Mouse (Mus musculus) myocyte (in vitro differentiated cells): ENCODE results near the gene Megf6. TPM values are rescaled to one million over a fixed set of nuclear protein-coding genes. Genes with fewer than 3 reads are reported as not detected.

Experiments used
- H3K27me3 ChIP-seq: one replicate; pipeline ENCODE4 v1.6.1; 2011; ENCODE audit not compliant: control insufficient read depth, insufficient read depth, insufficient read length
- H3K36me3 ChIP-seq: one replicate; pipeline ENCODE4 v1.6.1; 2011; ENCODE audit not compliant: control insufficient read depth, insufficient read depth
- H3K4me2 ChIP-seq: one replicate; pipeline ENCODE4 v1.6.1; 2011; ENCODE audit warnings: low read depth, control low read depth
- H3K4me3 ChIP-seq: one replicate; pipeline ENCODE4 v1.5.1; 2011; ENCODE audit warnings: mild to moderate bottlenecking, control low read depth, moderate library complexity
- H3K79me2 ChIP-seq: one replicate; pipeline ENCODE4 v1.6.1; 2011; ENCODE audit not compliant: control insufficient read depth, insufficient read depth
- H3ac ChIP-seq: one replicate; pipeline ENCODE4 v1.6.1; 2011; ENCODE audit not compliant: control insufficient read depth, insufficient read length
- CEBPB ChIP-seq: IDR thresholded peaks from 2 replicates; pipeline ENCODE4 v1.6.1; 2011; ENCODE audit warnings: mild to moderate bottlenecking, moderate library complexity; ENCODE audit not compliant: poor library complexity, insufficient read depth, severe bottlenecking
- E2F4 ChIP-seq: IDR thresholded peaks from one replicate; pipeline ENCODE4 v1.6.1; 2011; ENCODE audit warnings: mild to moderate bottlenecking, control low read depth, moderate library complexity; ENCODE audit not compliant: insufficient read depth
- MAX ChIP-seq: IDR thresholded peaks from one replicate; pipeline ENCODE4 v1.6.1; 2011; ENCODE audit warnings: low read depth, mild to moderate bottlenecking, control low read depth
- MYOD1 ChIP-seq, 3 experiments: IDR thresholded peaks; one replicate each; pipeline ENCODE4 v1.6.1; 2011; ENCODE audit warnings: control low read depth in 2 of 3, low read depth in 2 of 3, mild to moderate bottlenecking in 2 of 3, moderate library complexity in 1 of 3; ENCODE audit not compliant: insufficient read length in 2 of 3, control insufficient read depth in 1 of 3
- MYOG ChIP-seq, 3 experiments: IDR thresholded peaks; one replicate each; pipeline ENCODE4 v1.6.1; 2011; ENCODE audit warnings: control low read depth in 2 of 3, low read depth in 2 of 3, mild to moderate bottlenecking in 2 of 3; ENCODE audit not compliant: insufficient read length in 2 of 3, control insufficient read depth in 1 of 3, insufficient read depth in 1 of 3
- POLR2A ChIP-seq: IDR thresholded peaks from one replicate; pipeline ENCODE4 v1.6.1; 2011; ENCODE audit warnings: low read depth, mild to moderate bottlenecking, control low read depth, moderate library complexity; ENCODE audit not compliant: insufficient read length
- POLR2AphosphoS2 ChIP-seq: IDR thresholded peaks from one replicate; pipeline ENCODE4 v1.6.1; 2011; ENCODE audit warnings: low read depth, control low read depth; ENCODE audit not compliant: insufficient read length
- REST ChIP-seq: IDR thresholded peaks from one replicate; pipeline ENCODE4 v1.6.1; 2011; ENCODE audit warnings: mild to moderate bottlenecking, control low read depth, moderate library complexity; ENCODE audit not compliant: insufficient read depth, insufficient read length
- SRF ChIP-seq: IDR thresholded peaks from one replicate; pipeline ENCODE4 v1.6.1; 2011; ENCODE audit warnings: low read depth; ENCODE audit not compliant: control insufficient read depth, insufficient read length
- TCF12 ChIP-seq: IDR thresholded peaks from one replicate; pipeline ENCODE4 v1.6.1; 2011; ENCODE audit warnings: mild to moderate bottlenecking, control low read depth; ENCODE audit not compliant: poor library complexity, insufficient read depth, severe bottlenecking
- TCF3 ChIP-seq: IDR thresholded peaks from one replicate; pipeline ENCODE4 v1.6.1; 2011; ENCODE audit warnings: low read depth, control low read depth; ENCODE audit not compliant: insufficient read length
- USF1 ChIP-seq: IDR thresholded peaks from one replicate; pipeline ENCODE4 v1.6.1; 2011; ENCODE audit warnings: low read depth, mild to moderate bottlenecking, control low read depth, moderate library complexity
- polyA plus RNA-seq: library from polyadenylated mRNA; unstranded; fragments of >200 nt; fragmentation: generic; extraction: Trizol; gene quantifications from one replicate; pipeline ENCODE4 v1.2.1, GENCODE M21; 2012; ENCODE audit warnings: missing spikeins

The Megf6 gene
- polyA plus RNA-seq, 1 experiment = not detected

GRCm38 (mm10) chr4:154177257-154177656 is 6.7 kb downstream of the Megf6 start:
- no peak for TF ChIP-seq MYOD1 (IDR thresholded peaks at IDR 0.05; ENCODE audit: control insufficient read depth in 1 of 3, insufficient read length in 2 of 3, low read depth in 2 of 3)
- no peak for TF ChIP-seq TCF12
- TF ChIP-seq E2F4 = no peak
- no peak for TF ChIP-seq MAX
- TF ChIP-seq POLR2AphosphoS2 = no peak
- TF ChIP-seq TCF3 = no peak
- no peak for TF ChIP-seq CEBPB
- H3K4me3 ChIP-seq = no peak overlapping the region

GRCm38 (mm10) chr4:154181001-154181400 is 10.5 kb downstream of the Megf6 start:
- Histone ChIP-seq H3K4me3 (no peak overlapping the region), H3K4me2 (no peak overlapping the region), H3K27me3 (no peaks in the 10 kb centered on the region), H3ac (no peak overlapping the region), H3K79me2 (no peaks in the 10 kb centered on the region), H3K36me3 (no peaks in the 10 kb centered on the region)
- TF ChIP-seq POLR2A (no peak), REST (no peak), USF1 (no peak), MYOD1 (IDR thresholded peaks at IDR 0.05; ENCODE audit: control insufficient read depth in 1 of 3, insufficient read length in 2 of 3, low read depth in 2 of 3) (no peak), TCF12 (no peak), CEBPB (no peak)

More at GRCm38 (mm10) chr4:154177257-154177656, 6.7 kb downstream of the Megf6 start:
- no peaks in the 10 kb centered on the region for H3K36me3 ChIP-seq
- H3ac ChIP-seq = no peak overlapping the region
- H3K4me2 ChIP-seq = no peak overlapping the region
- peaks cover 11% of the 10 kb centered on the region for H3K27me3 ChIP-seq
- H3K79me2 ChIP-seq = no peaks in the 10 kb centered on the region

DNA sequence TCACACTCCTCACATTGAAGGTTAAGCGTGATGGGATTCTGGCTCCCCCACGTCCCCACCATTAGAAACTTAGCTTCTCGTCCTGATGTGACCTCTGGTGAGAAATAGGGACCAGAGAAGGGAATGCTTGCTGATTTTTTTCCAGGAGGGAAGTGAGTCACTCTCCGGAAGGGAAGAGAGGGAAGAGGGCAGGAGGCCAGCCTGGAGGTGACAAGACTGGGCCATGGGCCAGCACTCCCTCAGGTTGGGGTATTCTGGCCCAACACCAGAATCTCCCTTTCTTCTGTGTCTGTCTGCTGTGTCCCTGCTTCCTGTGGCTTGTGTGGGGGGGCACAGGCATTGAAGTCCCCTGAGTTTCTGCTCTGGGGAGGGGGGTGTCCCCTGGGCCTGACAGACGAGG is 13.0 kb downstream of the Megf6 start:
- Histone ChIP-seq H3K27me3 (no peaks in the 10 kb centered on the region), H3K79me2 (no peaks in the 10 kb centered on the region), H3K36me3 (no peaks in the 10 kb centered on the region), H3ac (no peak overlapping the region), H3K4me3 (no peak overlapping the region), H3K4me2 (no peak overlapping the region)
- TF ChIP-seq MAX = no peak
- TF ChIP-seq TCF12 = no peak
- TF ChIP-seq POLR2AphosphoS2 = no peak
- TF ChIP-seq USF1 = no peak
- TF ChIP-seq E2F4 = no peak
- TF ChIP-seq MYOD1 (IDR thresholded peaks at IDR 0.05; ENCODE audit: control insufficient read depth in 1 of 3, insufficient read length in 2 of 3, low read depth in 2 of 3) = no peak
- no peak for TF ChIP-seq TCF3
- TF ChIP-seq SRF = no peak
- TF ChIP-seq CEBPB = no peak
- no peak for TF ChIP-seq POLR2A
- no peak for TF ChIP-seq MYOG (IDR thresholded peaks at IDR 0.05; ENCODE audit: control insufficient read depth in 1 of 3, insufficient read depth in 1 of 3, insufficient read length in 2 of 3, low read depth in 2 of 3)
- no peak for TF ChIP-seq REST

GRCm38 (mm10) chr4:154185001-154185400 is 14.5 kb downstream of the Megf6 start:
- H3K79me2 ChIP-seq = no peaks in the 10 kb centered on the region
- no peaks in the 10 kb centered on the region for H3K36me3 ChIP-seq
- H3K27me3 ChIP-seq = no peaks in the 10 kb centered on the region
- no peak overlapping the region for H3K4me3 ChIP-seq
- TF ChIP-seq SRF (no peak), CEBPB (no peak), USF1 (no peak), TCF3 (no peak), E2F4 (no peak), MYOD1 (IDR thresholded peaks at IDR 0.05; ENCODE audit: control insufficient read depth in 1 of 3, insufficient read length in 2 of 3, low read depth in 2 of 3) (no peak), POLR2A (no peak), REST (no peak), POLR2AphosphoS2 (no peak), MAX (no peak), TCF12 (no peak), MYOG (IDR thresholded peaks at IDR 0.05; ENCODE audit: control insufficient read depth in 1 of 3, insufficient read depth in 1 of 3, insufficient read length in 2 of 3, low read depth in 2 of 3) (no peak)
- H3K4me2 ChIP-seq = no peak overlapping the region
- no peak overlapping the region for H3ac ChIP-seq

GRCm38 (mm10) chr4:154186002-154186537 is 15.5 kb downstream of the Megf6 start:
- no peak overlapping the region for H3K4me3 ChIP-seq
- no peak overlapping the region for H3K4me2 ChIP-seq
- H3K36me3 ChIP-seq = no peaks in the 10 kb centered on the region
- no peaks in the 10 kb centered on the region for H3K79me2 ChIP-seq
- H3K27me3 ChIP-seq = no peaks in the 10 kb centered on the region
- TF ChIP-seq MAX = no peak
- no peak for TF ChIP-seq E2F4
- TF ChIP-seq MYOD1 (IDR thresholded peaks at IDR 0.05; ENCODE audit: control insufficient read depth in 1 of 3, insufficient read length in 2 of 3, low read depth in 2 of 3) = no peak
- TF ChIP-seq POLR2A = no peak
- no peak for TF ChIP-seq SRF
- no peak for TF ChIP-seq MYOG (IDR thresholded peaks at IDR 0.05; ENCODE audit: control insufficient read depth in 1 of 3, insufficient read depth in 1 of 3, insufficient read length in 2 of 3, low read depth in 2 of 3)
- no peak for TF ChIP-seq USF1
- TF ChIP-seq REST = no peak
- no peak for TF ChIP-seq CEBPB
- TF ChIP-seq TCF12 = no peak
- TF ChIP-seq POLR2AphosphoS2 = no peak
- no peak for TF ChIP-seq TCF3
- H3ac ChIP-seq = no peak overlapping the region
